Mouse (Mus musculus): ENCODE data around the gene Rab22a. TPM values are rescaled to one million over a fixed set of nuclear protein-coding genes. Genes with fewer than 3 reads are reported as not detected.

Gene Rab22a
- total RNA-seq, 1 experiment from 2014 or later = 8.4 TPM

DNA sequence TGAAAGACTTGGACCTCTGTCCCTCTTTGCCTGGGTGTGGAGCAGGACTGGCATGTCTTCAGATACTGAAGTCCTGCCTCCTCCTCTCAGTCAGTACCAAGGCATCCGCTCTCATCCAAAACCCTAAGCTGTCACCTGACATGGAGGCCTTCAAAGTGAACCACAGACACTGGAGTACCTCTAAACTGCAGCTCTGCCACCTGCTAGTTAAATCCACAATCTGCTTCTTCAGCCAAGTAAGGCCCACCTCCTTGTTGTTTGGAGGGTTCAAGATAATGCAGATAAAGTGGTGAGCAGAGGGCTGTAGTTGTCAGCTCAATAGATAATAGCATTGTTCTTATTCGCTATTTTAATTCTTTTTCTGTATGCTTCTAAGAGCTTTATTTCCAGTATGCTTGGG is 5.7 kb downstream of the Rab22a start:
- peak; percentile 44 for ATAC-seq (replicated peaks; ENCODE audit: low read depth, poor library complexity, severe bottlenecking)

DNA sequence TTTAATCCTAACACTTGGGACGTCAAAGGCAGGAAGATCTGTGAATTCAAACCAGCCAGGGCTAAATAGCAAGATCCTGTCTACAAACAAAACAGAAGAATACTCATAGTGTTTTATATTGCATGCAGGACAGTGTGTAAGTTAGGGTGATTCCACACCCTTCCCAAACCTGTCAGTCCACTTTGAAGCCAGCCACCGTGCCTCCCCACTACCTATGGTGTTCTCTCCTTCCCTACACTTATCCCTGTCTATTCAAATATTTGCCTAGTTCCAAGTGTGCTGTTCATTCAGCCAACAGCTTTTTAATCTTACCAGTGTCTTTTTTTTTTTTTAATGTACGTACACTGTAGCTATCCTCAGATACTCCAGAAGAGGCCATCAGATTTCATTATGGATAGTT is 7.3 kb downstream of the Rab22a start:
- no peak for ATAC-seq (replicated peaks; ENCODE audit: low read depth, poor library complexity, severe bottlenecking)

DNA sequence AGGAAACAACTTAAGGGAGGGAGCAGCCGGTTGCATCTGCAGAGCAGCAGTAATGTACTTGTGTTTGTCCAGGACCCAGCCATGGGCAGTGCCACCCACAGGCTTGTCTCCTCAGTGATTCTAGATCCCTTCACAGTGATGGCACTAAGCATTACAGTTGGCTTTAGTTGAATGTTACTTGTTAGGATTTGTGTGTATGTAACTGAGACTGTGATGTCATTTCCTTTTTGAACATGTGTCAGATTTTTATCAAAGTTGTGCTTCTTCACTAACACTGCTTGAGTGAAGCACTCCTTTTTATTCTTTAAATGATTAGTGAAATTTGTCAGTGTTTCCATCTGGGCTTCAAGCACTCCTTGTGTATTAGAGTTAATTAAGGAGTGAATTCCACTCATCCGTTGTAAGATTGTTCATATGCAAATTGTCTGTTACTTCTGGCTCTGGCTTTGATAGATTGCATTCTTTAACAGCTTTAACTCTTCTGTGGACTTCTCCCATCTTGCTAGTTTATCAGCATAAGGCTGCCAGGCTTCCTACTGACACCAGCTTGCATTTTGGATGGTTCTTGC is 12.9 kb downstream of the Rab22a start:
- ATAC-seq (replicated peaks; ENCODE audit: low read depth, poor library complexity, severe bottlenecking) = peak; percentile 28; the same call in 1 of the 2 replicates

DNA sequence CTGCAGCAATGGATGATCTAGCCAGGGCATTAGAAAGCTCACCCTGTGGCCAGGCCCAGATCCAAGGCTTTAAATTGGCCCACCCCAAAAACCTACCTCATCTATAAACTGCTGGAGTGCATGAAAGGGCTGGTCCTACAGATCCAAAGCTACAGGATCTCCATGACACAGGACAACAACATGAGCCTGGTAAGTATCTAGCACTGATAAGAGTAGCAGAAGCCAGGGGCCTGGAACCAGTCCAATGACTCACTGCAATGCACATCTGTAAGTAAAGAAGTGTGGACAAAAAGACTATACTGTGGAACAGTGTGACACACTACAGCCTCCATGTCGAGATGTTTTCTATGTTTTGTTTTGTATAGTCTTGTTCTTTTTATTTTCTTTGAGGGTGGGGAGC is 13.9 kb downstream of the Rab22a start:
- peak; percentile 57 for ATAC-seq (replicated peaks; ENCODE audit: low read depth, poor library complexity, severe bottlenecking)

DNA sequence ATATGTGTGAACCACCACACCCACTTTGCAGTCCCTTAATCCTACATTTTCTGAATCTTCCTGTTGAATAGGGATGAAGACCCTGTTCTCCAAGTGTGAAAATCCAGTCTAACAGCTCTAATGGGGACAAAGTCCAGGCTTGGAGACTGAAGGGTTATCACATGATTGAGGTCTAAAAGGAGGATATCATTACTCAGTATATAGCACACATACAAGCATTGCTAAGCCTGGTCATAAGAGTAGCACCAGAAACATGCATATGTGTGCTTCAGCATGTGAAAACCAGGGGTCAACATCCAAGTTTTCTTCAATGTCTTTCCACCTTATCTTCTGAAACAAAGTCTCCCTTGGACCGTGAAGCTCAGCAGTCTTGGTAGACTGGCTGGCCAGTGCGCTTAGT is 19.0 kb downstream of the Rab22a start:
- ATAC-seq (replicated peaks; ENCODE audit: low read depth, poor library complexity, severe bottlenecking) = no peak

DNA sequence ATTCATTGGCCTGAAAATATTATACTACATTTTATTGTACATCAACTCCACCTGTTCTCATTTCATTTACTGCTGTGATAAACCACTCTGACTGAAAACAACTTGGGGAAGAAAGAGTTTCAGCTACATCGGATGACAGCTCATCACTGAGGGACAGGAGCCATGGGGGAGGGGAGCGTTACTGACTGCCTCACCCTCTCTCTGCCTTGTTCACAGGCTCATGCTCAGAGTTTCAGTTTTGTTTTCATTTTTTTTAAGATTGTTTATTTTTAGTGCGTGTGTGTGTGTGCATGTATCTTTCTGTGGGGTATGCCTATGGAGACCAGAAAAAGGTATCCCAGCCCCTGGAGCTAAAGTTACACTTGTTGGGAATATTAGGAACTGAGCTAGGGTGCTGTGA is 19.7 kb downstream of the Rab22a start:
- no peak for ATAC-seq (replicated peaks; ENCODE audit: low read depth, poor library complexity, severe bottlenecking)

DNA sequence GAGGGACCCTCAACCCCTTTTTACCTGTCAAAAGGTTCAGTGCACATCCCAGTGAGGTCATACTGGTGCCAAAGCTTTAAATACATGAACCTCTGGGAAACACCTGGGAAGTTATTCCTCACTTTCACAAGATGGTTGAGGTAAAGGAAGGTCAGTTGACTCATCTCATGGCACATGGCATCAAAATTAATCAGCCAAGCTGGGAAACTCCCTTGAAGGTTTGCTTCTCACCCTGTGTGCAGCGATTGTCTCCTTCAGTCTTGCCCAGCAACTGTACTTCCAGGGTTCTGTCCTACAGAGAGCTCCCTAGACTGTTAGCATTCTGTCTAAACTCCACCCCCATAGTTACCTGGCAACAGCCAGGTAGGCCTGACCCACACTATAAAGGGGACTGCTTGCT is 20.6 kb downstream of the Rab22a start:
- ATAC-seq (replicated peaks; ENCODE audit: low read depth, poor library complexity, severe bottlenecking) = no peak

DNA sequence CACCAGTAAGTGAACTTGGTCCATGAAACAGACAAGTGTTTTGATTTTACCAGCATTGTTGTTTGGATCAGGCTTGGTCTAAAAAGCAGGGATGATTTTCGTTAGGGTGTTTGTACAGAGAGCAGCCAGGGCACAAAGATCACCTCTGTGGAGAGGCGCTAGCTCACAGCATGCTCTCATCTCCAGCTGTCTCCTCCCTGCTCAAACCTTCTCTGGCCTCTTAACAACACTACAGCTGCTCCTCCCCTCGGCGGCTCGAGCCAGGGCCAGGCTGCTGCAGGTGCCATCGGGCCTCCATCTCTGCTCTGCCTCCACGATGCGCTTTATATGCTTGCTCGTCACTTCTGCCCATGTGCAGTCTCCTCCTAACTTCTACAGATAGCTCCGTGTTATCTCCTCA is 23.2 kb downstream of the Rab22a start:
- no peak for ATAC-seq (replicated peaks; ENCODE audit: low read depth, poor library complexity, severe bottlenecking)

DNA sequence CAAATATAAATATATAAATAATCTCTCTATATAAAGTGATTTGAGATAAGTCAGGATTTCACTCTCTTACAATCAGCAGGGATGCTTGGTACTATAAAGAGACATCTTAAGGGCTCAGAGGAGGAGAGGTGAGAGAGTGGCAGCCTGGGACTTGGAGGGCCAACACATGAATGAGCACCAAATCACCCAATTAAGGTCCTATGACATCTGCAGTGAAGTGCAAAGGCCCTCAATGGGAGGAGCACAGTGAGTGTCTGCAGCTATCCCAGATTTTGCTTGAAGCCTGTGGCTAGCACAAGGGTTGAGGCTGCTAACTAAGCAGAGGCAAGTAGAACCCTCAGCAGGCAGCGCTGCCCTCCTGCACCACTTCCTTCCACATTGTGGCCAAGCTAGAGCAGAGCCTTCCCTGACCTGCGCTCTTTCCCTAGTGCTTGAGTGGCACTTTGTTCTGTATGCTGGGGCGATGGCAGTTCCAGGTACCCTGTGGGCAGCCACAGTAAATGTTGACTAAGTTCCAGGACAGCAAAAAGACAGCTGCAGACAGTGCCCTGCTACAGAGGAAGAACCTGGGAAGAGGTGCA is 26.3 kb downstream of the Rab22a start:
- peak; percentile 91 for ATAC-seq (replicated peaks; ENCODE audit: low read depth, poor library complexity, severe bottlenecking)

DNA sequence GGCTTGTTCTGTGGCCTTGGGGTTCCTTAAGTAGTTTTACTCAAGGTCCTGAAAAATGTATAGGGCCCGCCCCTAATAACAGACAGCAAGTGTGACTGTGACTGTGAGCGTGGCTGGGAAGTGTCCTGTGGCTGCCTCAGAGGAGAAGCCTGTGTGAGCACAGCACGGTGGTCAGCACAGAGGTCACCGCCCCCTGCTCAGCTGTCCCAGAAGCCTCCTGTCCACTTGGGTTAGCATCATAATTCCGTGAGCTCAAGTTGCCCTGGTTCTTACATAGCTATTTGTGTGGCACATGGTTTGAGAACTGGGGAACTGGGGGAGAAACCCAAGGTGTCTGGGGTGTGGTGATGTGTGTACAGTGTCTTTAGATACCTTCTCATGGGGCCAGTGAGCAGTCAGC is 27.8 kb downstream of the Rab22a start:
- no peak for ATAC-seq (replicated peaks; ENCODE audit: low read depth, poor library complexity, severe bottlenecking)

DNA sequence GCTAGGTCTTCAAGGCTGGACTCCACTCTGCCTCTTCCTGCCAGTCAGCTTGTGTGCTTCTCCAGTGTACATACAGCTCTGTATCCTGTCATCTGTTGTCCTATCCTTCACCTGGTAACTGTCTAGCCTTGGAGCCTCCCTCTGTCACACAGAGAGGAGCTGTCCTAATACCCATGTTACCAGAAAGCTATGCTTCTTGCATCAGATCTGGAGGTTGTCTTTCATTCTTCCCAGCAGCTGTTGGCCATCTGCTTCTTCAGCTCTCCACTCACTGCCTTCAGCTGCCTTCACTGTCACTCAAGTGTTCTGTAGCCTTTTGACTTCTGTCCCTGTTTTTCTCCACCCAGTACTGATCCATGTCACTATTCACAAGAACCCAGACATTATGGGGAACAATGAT is 30.3 kb downstream of the Rab22a start:
- no peak for ATAC-seq (replicated peaks; ENCODE audit: low read depth, poor library complexity, severe bottlenecking)

DNA sequence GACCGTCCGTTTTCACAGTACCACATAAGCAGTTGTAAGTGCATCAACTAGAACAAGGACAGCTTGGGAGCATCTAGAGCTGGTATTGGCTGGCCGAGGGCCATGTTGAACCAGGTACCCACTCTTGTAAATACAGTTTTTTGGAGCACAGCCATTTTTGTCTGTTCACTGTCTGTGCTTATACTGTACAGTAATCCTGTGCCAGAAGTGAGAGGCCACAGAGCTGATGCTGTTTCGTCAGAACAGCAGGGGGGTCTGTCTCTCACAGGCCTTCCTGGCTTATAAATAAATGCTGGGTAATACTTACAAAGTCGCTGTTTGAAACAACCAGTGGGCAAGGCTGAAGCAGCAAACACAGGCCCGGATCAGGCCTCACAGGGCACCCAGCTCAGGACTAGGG is 32.2 kb downstream of the Rab22a start:
- no peak for ATAC-seq (replicated peaks; ENCODE audit: low read depth, poor library complexity, severe bottlenecking)

DNA sequence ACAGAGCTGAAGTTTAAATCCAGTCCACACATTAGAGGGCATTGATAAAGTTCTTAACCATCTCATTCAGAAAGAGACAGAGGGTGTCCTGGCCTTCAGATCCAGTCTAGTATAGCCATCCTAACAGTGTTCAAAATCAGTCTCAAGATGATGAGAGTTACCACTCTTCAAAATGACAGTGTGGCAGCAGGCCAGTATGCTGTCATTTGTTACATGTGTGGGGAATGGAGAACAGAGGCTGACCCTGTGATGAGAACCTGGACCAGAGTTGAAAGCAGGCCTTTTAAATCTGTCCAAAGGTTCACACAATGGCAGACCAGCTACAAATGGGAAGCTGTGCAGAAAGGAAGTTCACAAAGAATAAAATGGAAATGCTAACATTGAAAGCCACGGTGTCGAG is 33.1 kb downstream of the Rab22a start:
- ATAC-seq (replicated peaks; ENCODE audit: low read depth, poor library complexity, severe bottlenecking) = no peak

DNA sequence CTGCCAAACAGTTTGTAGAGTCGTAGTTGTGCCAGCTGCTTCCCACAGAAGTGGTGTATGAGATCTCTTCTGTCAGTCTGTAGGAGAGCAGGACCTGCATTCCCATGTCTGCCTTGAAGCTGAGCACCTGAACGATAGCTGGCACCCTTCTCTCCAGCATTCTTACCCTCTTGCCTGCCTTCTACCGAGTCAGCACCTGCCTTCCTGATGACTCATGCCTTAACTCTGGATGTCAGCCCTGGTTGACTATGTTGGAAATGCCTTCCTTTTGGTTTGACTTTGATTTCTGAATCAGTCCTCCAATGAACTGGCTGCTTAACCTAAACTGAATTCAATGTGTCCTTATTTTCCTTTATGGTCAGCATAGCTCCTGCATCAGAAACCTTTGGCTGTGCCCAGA is 39.3 kb downstream of the Rab22a start:
- no peak for ATAC-seq (replicated peaks; ENCODE audit: low read depth, poor library complexity, severe bottlenecking)

DNA sequence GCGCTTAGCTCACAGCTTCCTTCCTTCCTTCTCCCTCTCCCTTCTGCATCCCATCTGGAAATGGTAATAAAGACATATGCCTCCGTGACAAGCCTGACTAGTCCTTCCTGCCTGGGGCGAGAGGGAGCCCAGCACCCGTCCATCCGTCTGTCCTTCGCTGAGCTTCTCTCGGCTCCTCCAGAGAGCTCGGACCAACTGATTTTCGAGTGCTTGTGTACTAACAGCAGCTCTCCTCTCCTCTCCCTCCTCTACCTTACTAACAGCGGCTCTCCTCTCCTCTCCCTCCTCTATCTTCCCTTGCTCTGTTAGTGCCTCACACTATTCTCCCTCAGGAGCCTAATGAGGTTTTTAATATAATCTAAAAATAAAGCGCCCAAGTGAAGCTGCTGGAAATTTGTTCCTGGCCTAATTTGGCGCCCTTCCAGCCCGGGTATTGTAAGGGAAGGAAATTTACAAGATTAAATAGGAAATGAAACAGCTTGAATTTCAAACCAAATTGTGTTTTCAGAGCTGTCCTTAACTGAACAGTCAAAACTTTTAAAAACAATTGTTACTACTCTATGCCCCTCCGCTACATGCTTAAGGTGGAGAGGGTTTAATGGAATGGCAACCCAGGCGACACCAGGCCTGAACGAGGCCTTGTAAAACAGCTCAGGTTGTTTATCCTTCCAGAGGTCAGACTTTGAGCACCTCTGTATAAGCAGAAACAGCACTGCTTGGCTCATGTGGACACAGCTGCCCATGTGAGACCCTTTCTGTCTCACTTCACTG is 42.7 kb downstream of the Rab22a start:
- ATAC-seq (replicated peaks; ENCODE audit: low read depth, poor library complexity, severe bottlenecking) = 0 out of 2 replicates have a peak, but pooled peaks have one; percentile 9

DNA sequence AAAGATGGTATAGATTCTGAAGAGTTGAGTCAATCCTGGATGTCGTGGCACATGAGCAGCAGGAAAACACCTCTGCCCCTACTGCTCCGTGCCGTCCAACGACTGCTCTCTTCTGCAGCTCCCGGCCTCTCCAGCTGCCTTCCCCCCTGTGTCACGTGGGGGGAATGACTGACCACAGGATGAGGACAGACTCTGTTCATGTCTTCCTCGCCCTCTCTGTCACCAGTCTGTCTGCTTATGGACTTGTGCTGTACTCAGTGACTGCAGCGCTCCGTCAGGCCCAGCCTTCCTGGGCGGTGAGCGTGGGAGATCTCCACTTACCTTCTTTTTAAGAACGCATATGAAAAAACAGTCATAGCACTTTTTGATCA is 43.3 kb downstream of the Rab22a start:
- no peak for ATAC-seq (replicated peaks; ENCODE audit: low read depth, poor library complexity, severe bottlenecking)

DNA sequence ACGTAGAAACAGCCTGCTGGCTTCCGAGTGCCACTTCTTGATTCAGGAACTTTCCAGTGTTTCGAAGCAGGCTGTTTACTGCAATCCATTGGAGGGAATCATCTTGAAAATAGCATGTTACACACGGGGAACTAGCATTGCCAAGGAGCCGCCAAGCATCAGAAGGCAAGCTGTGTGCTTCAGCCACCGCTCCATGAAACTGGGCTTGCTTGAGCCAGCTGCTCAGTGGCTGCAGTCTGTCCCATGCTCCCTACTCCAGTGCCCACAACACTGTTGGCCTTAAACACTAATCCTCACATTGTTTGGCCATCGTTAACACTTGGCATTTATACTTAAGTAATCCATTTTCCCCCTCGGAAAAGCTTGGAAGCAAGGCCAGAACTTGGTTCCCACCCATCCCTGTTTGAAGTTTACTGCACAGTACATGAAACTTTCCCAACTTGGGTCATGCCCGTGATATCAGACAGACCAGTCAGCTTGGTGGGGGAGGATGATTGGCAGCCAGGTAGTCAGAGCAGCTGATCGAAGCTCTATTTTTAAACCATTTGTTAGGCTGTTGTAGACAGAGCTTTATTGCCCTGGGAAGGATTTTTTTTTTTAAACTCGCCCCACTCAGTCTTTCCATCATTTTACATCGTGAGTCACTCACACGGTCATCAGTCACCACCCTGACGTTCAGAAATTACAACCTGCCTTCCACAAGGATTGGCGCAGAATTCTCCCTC is 46.4 kb downstream of the Rab22a start:
- no peak for ATAC-seq (replicated peaks; ENCODE audit: low read depth, poor library complexity, severe bottlenecking)

DNA sequence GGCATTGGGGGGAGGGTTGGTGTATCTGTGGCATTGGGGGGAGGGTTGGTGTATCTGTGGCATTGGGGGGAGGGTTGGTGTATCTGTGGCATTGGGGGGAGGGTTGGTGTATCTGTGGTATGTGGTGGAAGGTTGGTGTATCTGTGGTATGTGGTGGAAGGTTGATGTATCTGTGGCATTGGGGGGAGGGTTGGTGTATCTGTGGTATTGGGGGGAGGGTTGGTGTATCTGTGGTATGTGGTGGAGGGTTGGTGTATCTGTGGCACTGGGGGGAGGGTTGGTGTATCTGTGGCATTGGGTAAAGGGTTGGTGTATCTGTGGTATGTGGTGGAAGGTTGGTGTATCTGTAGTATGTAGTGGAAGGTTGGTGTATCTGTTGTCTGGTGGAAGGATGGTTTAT is 48.1 kb downstream of the Rab22a start:
- ATAC-seq (replicated peaks; ENCODE audit: low read depth, poor library complexity, severe bottlenecking) = peak; percentile 65

DNA sequence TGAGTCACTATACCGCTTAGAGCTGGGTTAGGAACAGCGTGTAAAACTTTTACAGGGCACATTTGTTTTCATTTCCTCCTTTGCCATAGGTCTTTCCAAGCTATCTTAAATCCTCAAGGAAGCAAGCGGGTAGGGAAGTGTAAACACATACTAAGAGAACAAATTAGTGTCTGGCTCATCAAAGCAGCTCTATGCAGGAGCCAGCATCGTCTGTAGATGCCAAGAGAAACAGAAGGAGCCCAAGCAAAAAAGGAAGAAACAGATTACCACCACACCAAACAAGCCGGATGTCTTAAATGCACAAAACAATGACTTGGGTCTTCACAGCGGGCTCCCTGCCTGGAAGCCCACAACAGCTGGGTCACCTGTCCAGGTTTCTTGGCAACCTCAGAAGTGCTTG is 50.6 kb downstream of the Rab22a start:
- ATAC-seq (replicated peaks; ENCODE audit: low read depth, poor library complexity, severe bottlenecking) = no peak

DNA sequence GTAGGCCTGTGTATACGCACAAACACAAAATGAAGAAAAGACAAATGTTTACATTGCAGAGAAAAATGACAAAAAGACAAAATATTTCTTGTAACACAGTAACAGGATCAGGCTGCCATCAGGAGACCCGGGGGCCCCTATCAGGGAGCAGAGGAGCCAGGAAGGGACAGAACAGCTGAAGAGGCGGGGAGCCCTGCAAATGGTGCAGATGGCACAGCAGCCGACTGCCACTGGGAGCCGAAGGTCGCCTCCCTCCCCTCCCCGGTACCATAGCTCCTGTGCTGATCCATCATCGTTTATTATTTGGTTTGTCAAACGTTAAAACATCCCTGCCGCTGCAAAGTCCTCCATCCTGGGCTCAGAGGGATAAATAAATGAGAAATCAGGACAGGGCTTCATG is 53.1 kb downstream of the Rab22a start:
- no peak for ATAC-seq (replicated peaks; ENCODE audit: low read depth, poor library complexity, severe bottlenecking)

DNA sequence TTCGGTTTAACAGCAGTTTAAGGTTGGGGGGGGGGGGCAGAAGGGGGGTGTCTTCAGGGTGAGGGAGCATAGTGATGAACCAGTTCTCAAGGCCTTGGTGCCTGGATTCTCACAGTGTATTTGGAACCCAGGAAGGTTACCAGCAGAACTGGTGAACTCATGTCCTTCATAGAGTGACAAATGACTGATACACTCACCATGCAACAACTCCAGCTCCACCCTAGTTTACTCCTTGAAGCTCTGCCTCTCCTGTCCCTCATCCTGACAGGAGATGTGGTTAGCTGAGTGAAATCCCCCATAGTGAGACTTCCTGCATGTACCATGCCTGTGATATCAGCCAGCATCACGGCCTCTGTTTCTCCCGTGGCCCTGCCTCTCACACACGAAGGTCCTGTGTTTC is 53.7 kb downstream of the Rab22a start:
- ATAC-seq (replicated peaks; ENCODE audit: low read depth, poor library complexity, severe bottlenecking) = no peak

Data from common myeloid progenitor, adult 5-6 weeks (primary cell).